8 mouse cellular contexts compared by ENCODE assay signal in genomic region chr6:122310187-122310820, GRCm38 (mm10). TPM values are rescaled to one million over a fixed set of nuclear protein-coding genes. Genes with fewer than 3 reads are reported as not detected.
DNase-seq lines count a peak whose midpoint lies in the region; ATAC-seq and TF ChIP-seq lines count a peak whose summit lies in the region.

No protein-coding gene starts in this region.

- peaks cover 13% of the 10 kb centered on the region for H3K36me3 ChIP-seq in heart, embryonic 11.5 days (ENCODE audit: control insufficient read depth, insufficient read depth, low read length)
- H3K36me3 ChIP-seq in ES-E14 (ENCODE audit: control insufficient read depth, insufficient read depth, low read length, poor library complexity, severe bottlenecking) = peaks cover 13% of the 10 kb centered on the region
- no peaks in the 10 kb centered on the region for H3K36me3 ChIP-seq in hindbrain, embryonic 11.5 days (ENCODE audit: control insufficient read depth, insufficient read depth, low read length)
- peaks cover 26% of the 10 kb centered on the region for H3K36me3 ChIP-seq in macrophage (ENCODE audit: inconsistent target)

- ATAC-seq in heart, embryonic 11.5 days (replicated peaks; ENCODE audit: insufficient number of reproducible peaks, low FRiP score, low TSS enrichment) = no peak
- no peak for ATAC-seq in hindbrain, embryonic 11.5 days (ENCODE audit: low FRiP score)

- WGBS in heart, embryonic 11.5 days (ENCODE audit: insufficient replicate concordance) = 69% methylated on average over 5 of the region's 5 CpGs
- WGBS in hindbrain, embryonic 11.5 days = 79% methylated on average over 5 of the region's 5 CpGs
- 10% methylated on average over 5 of the region's 5 CpGs for WGBS in macrophage (ENCODE audit: missing documents)

- H3K27me3 ChIP-seq in heart, embryonic 11.5 days (ENCODE audit: control insufficient read depth, insufficient read depth, low read length) = no peaks in the 10 kb centered on the region
- H3K27me3 ChIP-seq in hindbrain, embryonic 11.5 days (ENCODE audit: control insufficient read depth, insufficient read depth, low read length) = no peaks in the 10 kb centered on the region

- peaks cover 39% of the 10 kb centered on the region for H3K79me2 ChIP-seq in macrophage (ENCODE audit: inconsistent target)

- no peak for DNase-seq in heart, postnatal 36 days
- no peak for DNase-seq in ES-E14 (ENCODE audit: low read depth, low spot score)
- no peak for DNase-seq in hindbrain, embryonic 11.5 days (ENCODE audit: low spot score)
- DNase-seq in frontal cortex, adult 2 months (ENCODE audit: extremely low spot score in 1 of 2, low spot score in 1 of 2) = no peak
- DNase-seq in frontal cortex, postnatal 25 days (ENCODE audit: low spot score in 2 of 2) = no peak
- DNase-seq in right cerebral cortex, postnatal 10 days (ENCODE audit: low spot score in 2 of 2) = no peak

- in situ Hi-C loops in ES-E14 (cut with MboI; ENCODE audit: low sequenced_read_pairs in 2 of 2, unreplicated experiment in 2 of 2) = no loop called here

- intact Hi-C loops in heart, postnatal 36 days (cut with DNase I) = no loop called here

- no peaks in the 10 kb centered on the region for H3K9me3 ChIP-seq in heart, embryonic 11.5 days (replicated peaks; ENCODE audit: control insufficient read depth, low read length)
- no peaks in the 10 kb centered on the region for H3K9me3 ChIP-seq in ES-E14 (ENCODE audit: control insufficient read depth, insufficient read depth, low read depth, low read length)
- H3K9me3 ChIP-seq in hindbrain, embryonic 11.5 days (ENCODE audit: control insufficient read depth, low read length) = no peaks in the 10 kb centered on the region

- H3K4me2 ChIP-seq in heart, embryonic 11.5 days = peak overlapping the region; percentile 88
- H3K4me2 ChIP-seq in hindbrain, embryonic 11.5 days (replicated peaks; ENCODE audit: low read depth, low read length) = peak overlapping the region; percentile 81; the same call in 1 of the 2 replicates

- H3K4me3 ChIP-seq in heart, embryonic 11.5 days (ENCODE audit: low read depth, low read length) = peak overlapping the region; percentile 84
- H3K4me3 ChIP-seq in ES-E14 (ENCODE audit: insufficient read depth in 1 of 2, low read depth in 1 of 2, low read length in 2 of 2, poor library complexity in 1 of 2, severe bottlenecking in 1 of 2) (peak overlapping the region; percentile 88 to 97), macrophage (ENCODE audit: inconsistent target) (peak overlapping the region; percentile 100)
- no peak overlapping the region for H3K4me3 ChIP-seq in hindbrain, embryonic 11.5 days (ENCODE audit: low read depth, low read length)

- peaks cover 13% of the 10 kb centered on the region for H3K4me1 ChIP-seq in heart, embryonic 11.5 days (ENCODE audit: control insufficient read depth, insufficient read depth, low read length)
- H3K4me1 ChIP-seq in ES-E14 (ENCODE audit: control insufficient read depth in 2 of 2, insufficient read depth in 2 of 2, low read length in 2 of 2, poor library complexity in 1 of 2) = peaks cover 0 to 3% of the 10 kb centered on the region in 2 experiments; a peak in 2 of 4 replicates
- H3K4me1 ChIP-seq in hindbrain, embryonic 11.5 days (replicated peaks; ENCODE audit: control insufficient read depth, insufficient read depth, low read length) = peaks cover 2% of the 10 kb centered on the region; the same call in 1 of the 2 replicates

- H3K9ac ChIP-seq in heart, embryonic 11.5 days (ENCODE audit: low read depth, low read length) = peak overlapping the region; percentile 54
- H3K9ac ChIP-seq in ES-E14 (ENCODE audit: insufficient read depth, low read depth, low read length, poor library complexity, severe bottlenecking) = peak overlapping the region; percentile 94; the same call in 1 of the 2 replicates
- H3K9ac ChIP-seq in hindbrain, embryonic 11.5 days (ENCODE audit: low read depth, low read length) = 0 out of 2 replicates have a peak overlapping the region, but pooled peaks have one; percentile 7

- H3K27ac ChIP-seq in heart, embryonic 11.5 days (ENCODE audit: low read depth, low read length) = no peak overlapping the region
- no peak overlapping the region for H3K27ac ChIP-seq in ES-E14 (ENCODE audit: insufficient read depth, low read depth, low read length, poor library complexity, severe bottlenecking)
- H3K27ac ChIP-seq in hindbrain, embryonic 11.5 days (ENCODE audit: low read depth, low read length) = no peak overlapping the region
- peak overlapping the region; percentile 90 for H3K27ac ChIP-seq in macrophage

TF ChIP-seq in ES-E14, 5 proteins besides CTCF, POLR2A, EP300 and RAD21:
- TF ChIP-seq ZNF384 (IDR thresholded peaks at IDR 0.05; ENCODE audit: low read depth, low read length) = no peak
- no peak for TF ChIP-seq CHD2 (IDR thresholded peaks at IDR 0.05; ENCODE audit: low read depth, low read length)
- TF ChIP-seq MAFK (IDR thresholded peaks at IDR 0.05; ENCODE audit: insufficient read depth, low read depth, low read length) = no peak
- TF ChIP-seq HCFC1 (IDR thresholded peaks at IDR 0.05; ENCODE audit: borderline replicate concordance, insufficient read depth, low read length) = no peak
- no peak for TF ChIP-seq ZC3H11A (IDR thresholded peaks at IDR 0.05; ENCODE audit: borderline replicate concordance, low read depth, low read length)

RNA-seq across cellular contexts. Expression of gene M6pr, which starts 1.8 kb away (rescaled TPM):
- polyA plus RNA-seq in heart, embryonic 11.5 days (2014; fragmentation: Nextera tagmentation; extraction: Ambion mirVana) = 84.9 and 93.0 TPM in 2 replicates
- 10 to 100 TPM; 40.8 to 42.8 TPM for total RNA-seq in heart, postnatal 36 days (2021)
- 297 and 332 TPM in 2 replicates for total RNA-seq in ES-E14 (2012; rRNA removed)
- 84.4 and 91.4 TPM in 2 replicates for polyA plus RNA-seq in hindbrain, embryonic 11.5 days (2014; fragmentation: Nextera tagmentation; extraction: Ambion mirVana)
- 100 to 1,000 TPM in 20 of 26 experiments, 10 to 100 TPM in 6; 80.8 to 239 (median 123) TPM for total RNA-seq in macrophage (2018; cell fraction: chromatin; rRNA removed)
- total RNA-seq in macrophage (2018; cell fraction: cytosol; rRNA removed) = 100 to 1,000 TPM; 258 to 417 (median 331) TPM
- 100 to 1,000 TPM; 165 to 525 (median 319) TPM for total RNA-seq in macrophage (2018; cell fraction: nucleus; rRNA removed)
- 282 to 386 TPM (median 335 TPM) in 3 replicates for polyA plus RNA-seq in macrophage (2018)
- polyA plus RNA-seq in frontal cortex, adult 2 months (2012; rRNA removed) = 71.2 and 75.4 TPM in 2 replicates

RNA-seq across cellular contexts. Expression of gene Klrg1, which starts 27.6 kb away (rescaled TPM):
- polyA plus RNA-seq in heart, embryonic 11.5 days (2014; fragmentation: Nextera tagmentation; extraction: Ambion mirVana) = not detected in 2 replicates
- not detected for total RNA-seq in heart, postnatal 36 days (2021)
- not detected in 2 replicates for total RNA-seq in ES-E14 (2012; rRNA removed)
- 0.20 and 0.28 TPM in 2 replicates for polyA plus RNA-seq in hindbrain, embryonic 11.5 days (2014; fragmentation: Nextera tagmentation; extraction: Ambion mirVana)
- total RNA-seq in macrophage (2018; cell fraction: chromatin; rRNA removed) = not detected
- not detected for total RNA-seq in macrophage (2018; cell fraction: cytosol; rRNA removed)
- total RNA-seq in macrophage (2018; cell fraction: nucleus; rRNA removed) = not detected
- polyA plus RNA-seq in macrophage (2018) = not detected in 3 replicates
- polyA plus RNA-seq in frontal cortex, adult 2 months (2012; rRNA removed) = 0.11 and 0.32 TPM in 2 replicates

RNA-seq across cellular contexts. Expression of gene Phc1, which starts 30.1 kb away (rescaled TPM):
- 15.7 and 17.1 TPM in 2 replicates for polyA plus RNA-seq in heart, embryonic 11.5 days (2014; fragmentation: Nextera tagmentation; extraction: Ambion mirVana)
- 10 to 100 TPM; 17.5 to 21.8 TPM for total RNA-seq in heart, postnatal 36 days (2021)
- 169 and 238 TPM in 2 replicates for total RNA-seq in ES-E14 (2012; rRNA removed)
- 33.6 and 36.7 TPM in 2 replicates for polyA plus RNA-seq in hindbrain, embryonic 11.5 days (2014; fragmentation: Nextera tagmentation; extraction: Ambion mirVana)
- total RNA-seq in macrophage (2018; cell fraction: chromatin; rRNA removed) = 10 to 100 TPM in 1 of 26 experiments, 1 to 10 TPM in 25; 1.1 to 12.0 (median 4.7) TPM
- total RNA-seq in macrophage (2018; cell fraction: cytosol; rRNA removed) = 1 to 10 TPM; 2.1 to 4.6 (median 3.0) TPM
- total RNA-seq in macrophage (2018; cell fraction: nucleus; rRNA removed) = 10 to 100 TPM in 1 of 26 experiments, 1 to 10 TPM in 24, under 1 TPM in 1; 0.92 to 10.1 (median 3.3) TPM
- 2.5 to 4.7 TPM (median 4.1 TPM) in 3 replicates for polyA plus RNA-seq in macrophage (2018)
- 60.0 and 65.4 TPM in 2 replicates for polyA plus RNA-seq in frontal cortex, adult 2 months (2012; rRNA removed)

Comparison
In these comparisons a context has a peak if more than half of its experiments do, and no peak if none do; other contexts are left out.
1. H3K9ac ChIP-seq: peak in every context shown above with its lines; median percentile 94 in ES-E14; 54 in heart, embryonic 11.5 days; 7 in hindbrain, embryonic 11.5 days.